Mouse (Mus musculus) heart, adult 2 months (tissue): Measurements from ENCODE around the gene Krcc1.

Experiments used
- CTCF ChIP-seq: fragments of 200-600 bp; IDR thresholded peaks from 2 replicates; pipeline ENCODE4 v1.8.1; 2022; ENCODE audit warnings: antibody characterized with exemption, mild to moderate bottlenecking, moderate library complexity
- EP300 ChIP-seq: fragments of 200-500 bp; IDR thresholded peaks from 2 replicates; pipeline ENCODE4 v1.6.1; 2011; ENCODE audit warnings: low read depth, low read length, control low read depth; ENCODE audit not compliant: insufficient read depth
- POLR2A ChIP-seq: fragments of 200-500 bp; IDR thresholded peaks from 2 replicates; pipeline ENCODE4 v1.6.1; 2011; ENCODE audit warnings: mild to moderate bottlenecking, low read depth, low read length, control low read depth; ENCODE audit not compliant: insufficient read depth

GRCm38 (mm10) chr6:71258562-71258961 is 12.9 kb upstream of the Krcc1 start:
- no peak for TF ChIP-seq CTCF
- no peak for TF ChIP-seq POLR2A
- no peak for TF ChIP-seq EP300
